Mouse (Mus musculus) neural tube, embryonic 12.5 days (tissue): Measurements from ENCODE around the gene Kcnk1. TPM values are rescaled to one million over a fixed set of nuclear protein-coding genes. Genes with fewer than 3 reads are reported as not detected.

ENCODE experiments used
- ATAC-seq: fragments of 200-750 bp; cut with Nextera tagmentation; 2 replicates; pipeline ENCODE4 v1.8.0; 2017; ENCODE audit warnings: low read depth, mild to moderate bottlenecking, moderate TSS enrichment, moderate library complexity; ENCODE audit not compliant: low FRiP score
- H3K27ac ChIP-seq: fragments of 300-500 bp; sonication (generic); 2 replicates; pipeline ENCODE4 v1.5.1; 2016
- H3K27me3 ChIP-seq: fragments of 300-500 bp; sonication (generic); replicated peaks from 2 replicates; pipeline ENCODE4 v1.6.1; 2016; ENCODE audit warnings: mild to moderate bottlenecking
- H3K36me3 ChIP-seq: fragments of 300-500 bp; sonication (generic); 2 replicates; pipeline ENCODE4 v1.6.1; 2016; ENCODE audit warnings: mild to moderate bottlenecking
- H3K4me1 ChIP-seq: fragments of 300-500 bp; sonication (generic); 2 replicates; pipeline ENCODE4 v1.6.1; 2016
- H3K4me2 ChIP-seq: fragments of 300-500 bp; sonication (generic); replicated peaks from 2 replicates; pipeline ENCODE4 v1.6.1; 2016; ENCODE audit warnings: mild to moderate bottlenecking
- H3K4me3 ChIP-seq: fragments of 300-500 bp; sonication (generic); 2 replicates; pipeline ENCODE4 v1.5.1; 2016
- H3K9ac ChIP-seq: fragments of 300-500 bp; sonication (generic); 2 replicates; pipeline ENCODE4 v1.6.1; 2016; ENCODE audit warnings: mild to moderate bottlenecking
- H3K9me3 ChIP-seq: fragments of 300-500 bp; sonication (generic); 2 replicates; pipeline ENCODE4 v1.6.1; 2016; ENCODE audit warnings: mild to moderate bottlenecking
- WGBS: fragments of 180-500 bp; shearing (Covaris S2); methylation state at CpG from one replicate; pipeline ENCODE4 v1.1.7; 2016; 5-methylcytosine and 5-hydroxymethylcytosine counted together
- polyA plus RNA-seq: library from polyadenylated mRNA; unstranded; fragments of >200 nt; fragmentation: Nextera tagmentation; extraction: Ambion mirVana; gene quantifications from 2 replicates; pipeline ENCODE4 v1.2.1, GENCODE M21; 2016

Kcnk1 gene
- polyA plus RNA-seq, 1 experiment from 2014 or later: 4.2 TPM

GRCm38 (mm10) chr8:125971336-125971735, 23.6 kb upstream of the Kcnk1 start:
- H3K27ac ChIP-seq: no peak overlapping the region
- no peak overlapping the region for H3K9ac ChIP-seq
- 65% methylated on average over 3 of the region's 3 CpGs for WGBS
- H3K4me1 ChIP-seq: no peaks in the 10 kb centered on the region
- no peak for ATAC-seq
- no peaks in the 10 kb centered on the region for H3K9me3 ChIP-seq
- no peaks in the 10 kb centered on the region for H3K27me3 ChIP-seq
- no peak overlapping the region for H3K4me2 ChIP-seq
- no peak overlapping the region for H3K4me3 ChIP-seq
- no peaks in the 10 kb centered on the region for H3K36me3 ChIP-seq

DNA sequence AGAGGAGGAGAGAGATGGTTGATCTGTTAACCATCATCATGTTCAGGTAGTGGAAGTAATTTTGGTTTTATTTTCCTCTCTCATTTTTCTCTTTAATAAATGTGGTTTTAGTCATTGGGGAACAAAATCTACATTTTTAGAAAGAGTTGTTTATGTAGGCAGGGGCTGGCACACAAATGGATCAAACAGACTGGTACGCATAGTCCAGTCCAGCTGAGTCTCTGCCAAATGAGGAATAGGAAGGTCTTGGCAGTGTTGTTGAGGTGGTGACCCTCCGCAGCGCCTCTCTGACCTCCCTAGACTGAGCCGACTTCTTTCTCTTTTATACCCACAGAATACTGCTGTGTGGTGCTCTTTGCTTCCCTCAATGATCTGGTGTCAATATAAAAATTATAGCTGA, 19.0 kb upstream of the Kcnk1 start:
- Histone ChIP-seq H3K36me3 (no peaks in the 10 kb centered on the region), H3K4me1 (no peaks in the 10 kb centered on the region), H3K27ac (no peak overlapping the region), H3K9me3 (no peaks in the 10 kb centered on the region), H3K4me3 (no peak overlapping the region), H3K4me2 (no peak overlapping the region), H3K9ac (no peak overlapping the region), H3K27me3 (no peaks in the 10 kb centered on the region)
- no peak for ATAC-seq
- WGBS: 85% methylated on average over 4 of the region's 4 CpGs

- H3K9me3 ChIP-seq: no peaks in the 10 kb centered on the region
- no peak overlapping the region for H3K4me2 ChIP-seq
- H3K27me3 ChIP-seq: no peaks in the 10 kb centered on the region
- no peak overlapping the region for H3K9ac ChIP-seq
- no peak overlapping the region for H3K27ac ChIP-seq
- H3K4me3 ChIP-seq: no peak overlapping the region
- no peaks in the 10 kb centered on the region for H3K4me1 ChIP-seq
- no peak for ATAC-seq
- H3K36me3 ChIP-seq: no peaks in the 10 kb centered on the region
- 39% methylated on average over 6 of the region's 6 CpGs for WGBS
Observed at GRCm38 (mm10) chr8:125980826-125981225, 14.1 kb upstream of the Kcnk1 start.

DNA sequence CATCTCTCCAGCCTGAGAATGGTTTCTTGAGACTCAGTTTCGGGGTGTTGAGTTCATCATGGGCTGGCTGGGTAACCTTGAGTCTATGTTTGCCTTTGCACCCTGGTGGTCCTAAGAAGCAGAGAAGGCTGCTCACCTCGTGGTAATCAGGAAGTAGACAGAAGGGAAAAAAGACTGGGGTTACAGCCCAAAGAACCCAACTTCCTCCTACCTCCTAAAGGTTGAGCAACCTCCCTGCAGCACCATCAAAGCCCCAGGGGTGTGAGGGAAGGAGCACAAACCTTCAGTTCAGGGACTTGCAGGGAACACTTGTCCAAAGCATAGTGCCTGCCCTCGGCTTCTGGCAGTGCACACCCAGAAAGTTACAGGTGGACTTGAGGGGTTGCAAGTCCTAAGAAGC, 11.5 kb upstream of the Kcnk1 start:
- WGBS: 78% methylated on average over 3 of the region's 3 CpGs
- H3K9me3 ChIP-seq: no peaks in the 10 kb centered on the region
- no peak overlapping the region for H3K4me2 ChIP-seq
- H3K36me3 ChIP-seq: no peaks in the 10 kb centered on the region
- H3K4me1 ChIP-seq: peaks cover 4% of the 10 kb centered on the region; the same call in 1 of the 2 replicates
- no peak overlapping the region for H3K4me3 ChIP-seq
- H3K9ac ChIP-seq: no peak overlapping the region
- ATAC-seq: no peak
- H3K27me3 ChIP-seq: no peaks in the 10 kb centered on the region
- H3K27ac ChIP-seq: no peak overlapping the region

GRCm38 (mm10) chr8:125984140-125984539, 10.8 kb upstream of the Kcnk1 start:
- H3K4me1 ChIP-seq: peaks cover 4% of the 10 kb centered on the region; the same call in 1 of the 2 replicates
- WGBS: 92% methylated on average over 4 of the region's 4 CpGs
- H3K4me3 ChIP-seq: no peak overlapping the region
- no peak for ATAC-seq
- H3K27ac ChIP-seq: no peak overlapping the region
- no peaks in the 10 kb centered on the region for H3K36me3 ChIP-seq
- no peaks in the 10 kb centered on the region for H3K9me3 ChIP-seq
- no peak overlapping the region for H3K4me2 ChIP-seq
- H3K9ac ChIP-seq: no peak overlapping the region
- H3K27me3 ChIP-seq: no peaks in the 10 kb centered on the region

GRCm38 (mm10) chr8:125985364-125985763, 9.6 kb upstream of the Kcnk1 start:
- Histone ChIP-seq H3K27me3 (no peaks in the 10 kb centered on the region), H3K4me3 (no peak overlapping the region), H3K4me2 (no peak overlapping the region), H3K27ac (no peak overlapping the region), H3K9me3 (no peaks in the 10 kb centered on the region), H3K36me3 (no peaks in the 10 kb centered on the region), H3K4me1 (peaks cover 4% of the 10 kb centered on the region; the same call in 1 of the 2 replicates), H3K9ac (no peak overlapping the region)
- WGBS: 98% methylated on average over 2 of the region's 2 CpGs
- ATAC-seq: no peak

DNA sequence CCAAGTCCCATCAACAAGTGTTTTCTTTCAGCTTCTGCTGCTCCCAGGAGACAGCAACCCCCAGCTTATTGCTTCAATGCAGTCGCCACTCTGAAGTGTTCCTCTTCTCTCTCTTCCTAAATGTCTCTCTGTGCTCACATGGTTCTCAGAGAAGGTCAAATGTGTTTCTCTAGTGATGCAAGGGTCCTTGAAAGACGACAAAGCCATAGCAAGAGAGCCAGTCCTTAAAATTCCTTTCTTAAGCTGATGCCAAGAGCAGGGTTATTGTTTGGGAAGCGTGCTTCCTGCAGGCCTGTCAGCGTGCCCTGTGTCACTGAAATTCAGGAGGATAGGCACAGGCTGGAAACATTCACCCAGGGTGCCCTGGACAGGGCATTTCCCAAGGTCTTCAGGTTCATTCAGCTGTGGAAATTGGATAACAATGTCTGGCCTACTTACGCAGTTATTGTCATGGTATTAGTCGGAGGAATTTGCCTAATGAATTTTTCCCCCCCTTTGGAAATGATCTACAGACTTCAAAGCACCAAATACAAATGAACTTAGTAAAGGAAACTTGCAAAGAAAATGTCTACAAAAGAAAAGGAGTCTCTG, 7.9 kb upstream of the Kcnk1 start:
- ATAC-seq: no peak
- no peaks in the 10 kb centered on the region for H3K36me3 ChIP-seq
- H3K4me1 ChIP-seq: peaks cover 4% of the 10 kb centered on the region; the same call in 1 of the 2 replicates
- H3K27me3 ChIP-seq: no peaks in the 10 kb centered on the region; the same call in 1 of the 2 replicates
- no peaks in the 10 kb centered on the region for H3K9me3 ChIP-seq
- no peak overlapping the region for H3K27ac ChIP-seq
- H3K9ac ChIP-seq: no peak overlapping the region
- 33% methylated on average over 6 of the region's 6 CpGs for WGBS
- H3K4me2 ChIP-seq: no peak overlapping the region
- no peak overlapping the region for H3K4me3 ChIP-seq

GRCm38 (mm10) chr8:125987996-125988395, 7.0 kb upstream of the Kcnk1 start:
- no peaks in the 10 kb centered on the region for H3K36me3 ChIP-seq
- peaks cover 4% of the 10 kb centered on the region; the same call in 1 of the 2 replicates for H3K4me1 ChIP-seq
- no peaks in the 10 kb centered on the region; the same call in 1 of the 2 replicates for H3K27me3 ChIP-seq
- 68% methylated on average over 2 of the region's 2 CpGs for WGBS
- no peak overlapping the region for H3K4me2 ChIP-seq
- no peaks in the 10 kb centered on the region for H3K9me3 ChIP-seq
- no peak overlapping the region for H3K4me3 ChIP-seq
- H3K27ac ChIP-seq: no peak overlapping the region
- ATAC-seq: no peak
- no peak overlapping the region for H3K9ac ChIP-seq

- Histone ChIP-seq H3K9me3 (no peaks in the 10 kb centered on the region), H3K27ac (no peak overlapping the region), H3K4me3 (no peak overlapping the region), H3K4me2 (no peak overlapping the region), H3K9ac (no peak overlapping the region), H3K36me3 (no peaks in the 10 kb centered on the region), H3K27me3 (peaks cover 42% of the 10 kb centered on the region), H3K4me1 (peaks cover 16% of the 10 kb centered on the region)
- WGBS: 86% methylated on average over 9 of the region's 9 CpGs
- ATAC-seq: no peak
Observed at GRCm38 (mm10) chr8:125993636-125994035, 1.3 kb upstream of the Kcnk1 start.

DNA sequence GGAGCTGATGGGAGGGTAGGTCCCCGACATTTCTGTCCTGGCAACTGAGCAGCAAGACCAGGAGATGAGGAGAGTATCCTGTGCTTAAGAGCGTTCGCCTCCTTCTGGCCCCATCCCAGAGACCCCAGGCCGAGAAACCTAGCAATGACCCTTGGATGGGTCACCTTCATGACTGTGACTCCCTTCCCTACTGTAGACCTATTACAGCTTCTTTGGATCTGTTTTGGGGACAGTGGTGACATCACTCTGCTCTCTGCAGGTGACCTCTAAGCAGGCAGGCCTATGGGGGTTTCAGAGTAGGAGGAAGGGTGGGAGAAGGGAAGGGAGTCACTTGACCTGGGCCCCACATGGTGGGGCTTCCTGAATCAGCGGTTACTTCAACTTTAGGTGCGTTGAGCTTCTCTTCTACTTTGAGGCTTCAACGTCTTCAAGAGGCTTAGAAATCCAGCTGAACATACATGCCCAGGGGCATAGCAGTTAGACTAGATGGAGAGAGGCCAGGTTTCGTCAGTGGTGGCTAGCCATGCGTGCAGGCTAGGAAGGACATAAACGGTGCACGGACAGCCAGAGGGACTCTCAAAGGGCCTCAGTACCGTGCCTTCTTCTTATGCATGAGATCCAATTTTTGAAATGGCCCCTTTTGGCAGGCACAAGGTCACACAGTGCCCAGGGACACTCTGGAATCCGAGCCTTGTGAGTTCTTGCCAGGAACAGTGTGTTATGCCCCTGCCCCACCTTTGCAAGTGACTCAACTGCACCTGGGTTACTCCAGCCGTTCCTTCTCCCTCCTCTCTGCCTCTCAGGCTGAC, 1.3 kb downstream of the Kcnk1 start:
- Histone ChIP-seq H3K4me2 (peak overlapping the region; percentile 93), H3K27me3 (peaks cover 42% of the 10 kb centered on the region), H3K9ac (peak overlapping the region; percentile 56), H3K4me1 (peaks cover 16% of the 10 kb centered on the region), H3K4me3 (peak overlapping the region; percentile 49), H3K9me3 (no peaks in the 10 kb centered on the region), H3K36me3 (no peaks in the 10 kb centered on the region), H3K27ac (no peak overlapping the region)
- WGBS: 14% methylated on average over 14 of the region's 14 CpGs
- ATAC-seq: 0 out of 2 replicates have a peak, but pooled peaks have one; percentile 25

- Histone ChIP-seq H3K4me2 (no peak overlapping the region; the same call in 1 of the 2 replicates), H3K9ac (no peak overlapping the region)
Observed at GRCm38 (mm10) chr8:125996980-125997379, 2.0 kb downstream of the Kcnk1 start.

DNA sequence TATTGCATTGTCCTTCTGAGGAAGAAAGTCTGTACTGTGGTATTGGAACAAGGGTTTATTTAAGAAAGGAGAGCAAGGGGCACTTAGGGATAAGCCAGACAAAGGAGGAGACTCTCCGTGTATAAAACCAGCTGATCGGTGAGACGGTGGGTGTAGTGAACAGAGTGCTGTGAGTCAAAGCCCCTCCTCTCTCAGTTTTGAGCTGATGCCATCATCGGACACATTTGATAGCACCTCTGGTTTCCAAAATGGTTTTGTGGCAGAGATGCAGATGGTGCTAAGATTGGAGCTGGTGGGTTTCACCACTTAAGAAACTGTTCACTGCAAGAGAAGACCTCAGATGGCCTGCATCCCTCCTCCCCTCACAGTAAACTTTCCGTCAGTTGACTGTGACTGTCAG, 2.6 kb downstream of the Kcnk1 start:
- no peak overlapping the region for H3K4me3 ChIP-seq
- no peak for ATAC-seq
- peaks cover 16% of the 10 kb centered on the region for H3K4me1 ChIP-seq
- no peak overlapping the region for H3K4me2 ChIP-seq
- no peaks in the 10 kb centered on the region for H3K9me3 ChIP-seq
- no peak overlapping the region for H3K9ac ChIP-seq
- H3K27me3 ChIP-seq: peaks cover 42% of the 10 kb centered on the region
- H3K27ac ChIP-seq: no peak overlapping the region
- H3K36me3 ChIP-seq: no peaks in the 10 kb centered on the region
- 71% methylated on average over 5 of the region's 5 CpGs for WGBS

More at GRCm38 (mm10) chr8:125996980-125997379, 2.0 kb downstream of the Kcnk1 start:
- Histone ChIP-seq H3K9me3 (no peaks in the 10 kb centered on the region), H3K27me3 (peaks cover 42% of the 10 kb centered on the region), H3K36me3 (no peaks in the 10 kb centered on the region), H3K4me1 (peaks cover 16% of the 10 kb centered on the region), H3K27ac (no peak overlapping the region), H3K4me3 (no peak overlapping the region)
- WGBS: 36% methylated on average over 6 of the region's 6 CpGs
- ATAC-seq: no peak
